Mouse (Mus musculus) spleen, adult 12 weeks (tissue): ENCODE data around the gene Mipep.
A peak's percentile ranks its signal among the peaks of the same experiment; 100 is the strongest.

Experiments used
- DNase-seq: peaks from one replicate; pipeline ENCODE4 v3.0.0; 2022; ENCODE audit warnings: low spot score

Mipep gene

GRCm38 (mm10) chr14:60784427-60785315 lies at the start of gene Mipep:
TSS of gene Mipep (plus strand) at chr14:60784573.
- DNase-seq: peak; percentile 75

GRCm38 (mm10) chr14:60735206-60735605 lies 49.2 kb upstream of the Mipep start:
- no peak for DNase-seq

- no peak for DNase-seq
Observed at GRCm38 (mm10) chr14:60735848-60736547, 48.4 kb upstream of the Mipep start.

GRCm38 (mm10) chr14:60736591-60737192 lies 47.7 kb upstream of the Mipep start:
- DNase-seq: peak; percentile 56

- DNase-seq: no peak
Observed at GRCm38 (mm10) chr14:60737202-60737611, 47.2 kb upstream of the Mipep start.

GRCm38 (mm10) chr14:60738434-60738938 lies 45.9 kb upstream of the Mipep start:
- DNase-seq: no peak

- DNase-seq: no peak
Observed at GRCm38 (mm10) chr14:60739155-60739554, 45.2 kb upstream of the Mipep start.

- no peak for DNase-seq
Observed at GRCm38 (mm10) chr14:60739616-60740015, 44.8 kb upstream of the Mipep start.

- no peak for DNase-seq
Observed at GRCm38 (mm10) chr14:60740507-60740906, 43.9 kb upstream of the Mipep start.

- DNase-seq: no peak
Observed at GRCm38 (mm10) chr14:60741033-60741432, 43.3 kb upstream of the Mipep start.

- DNase-seq: no peak
Observed at GRCm38 (mm10) chr14:60741490-60741981, 42.8 kb upstream of the Mipep start.

GRCm38 (mm10) chr14:60743681-60744080 lies 40.7 kb upstream of the Mipep start:
- DNase-seq: no peak

- no peak for DNase-seq
Observed at GRCm38 (mm10) chr14:60745201-60745600, 39.2 kb upstream of the Mipep start.

- no peak for DNase-seq
Observed at GRCm38 (mm10) chr14:60746141-60746540, 38.2 kb upstream of the Mipep start.

- no peak for DNase-seq
Observed at GRCm38 (mm10) chr14:60747154-60747870, 37.1 kb upstream of the Mipep start.

GRCm38 (mm10) chr14:60749880-60750279 lies 34.5 kb upstream of the Mipep start:
- no peak for DNase-seq

GRCm38 (mm10) chr14:60751581-60751980 lies 32.8 kb upstream of the Mipep start:
- no peak for DNase-seq

GRCm38 (mm10) chr14:60752892-60753800 lies 31.2 kb upstream of the Mipep start:
- no peak for DNase-seq

GRCm38 (mm10) chr14:60753801-60754126 lies 30.6 kb upstream of the Mipep start:
- no peak for DNase-seq

GRCm38 (mm10) chr14:60754656-60755055 lies 29.7 kb upstream of the Mipep start:
- DNase-seq: no peak

GRCm38 (mm10) chr14:60756271-60756670 lies 28.1 kb upstream of the Mipep start:
- no peak for DNase-seq
